Mouse (Mus musculus): Measurements from ENCODE around the gene Oaz3. TPM values are rescaled to one million over a fixed set of nuclear protein-coding genes. Genes with fewer than 3 reads are reported as not detected.

Gene Oaz3
- polyA plus RNA-seq, 1 experiment from 2014 or later = 0.84 TPM

Other genes with a start within 250 kb of the Oaz3 start
- not detected in 2 replicates for gene Gm5286, start 247.2 kb downstream of the Oaz3 start, polyA plus RNA-seq (2015; fragmentation: Nextera tagmentation; extraction: Ambion mirVana)
- not detected in 2 replicates for gene Gm4778, start 179.9 kb downstream of the Oaz3 start, polyA plus RNA-seq (2015; fragmentation: Nextera tagmentation; extraction: Ambion mirVana)
- gene Them4, start 133.8 kb downstream of the Oaz3 start, polyA plus RNA-seq (2015; fragmentation: Nextera tagmentation; extraction: Ambion mirVana) = 11.9 and 12.2 TPM in 2 replicates
- 1.3 TPM in 1 of 2 replicates, not detected in the other for gene Them5, start 101.8 kb downstream of the Oaz3 start, polyA plus RNA-seq (2015; fragmentation: Nextera tagmentation; extraction: Ambion mirVana)
- 0.40 and 0.59 TPM in 2 replicates for gene C2cd4d, start 81.5 kb downstream of the Oaz3 start, polyA plus RNA-seq (2015; fragmentation: Nextera tagmentation; extraction: Ambion mirVana)
- gene Rorc, start 71.1 kb downstream of the Oaz3 start, polyA plus RNA-seq (2015; fragmentation: Nextera tagmentation; extraction: Ambion mirVana) = 8.6 and 9.6 TPM in 2 replicates
- 0.17 and 0.32 TPM in 2 replicates for gene Lingo4, start 45.4 kb downstream of the Oaz3 start, polyA plus RNA-seq (2015; fragmentation: Nextera tagmentation; extraction: Ambion mirVana)
- 12.0 and 15.5 TPM in 2 replicates for gene Tdrkh, start 30.6 kb downstream of the Oaz3 start, polyA plus RNA-seq (2015; fragmentation: Nextera tagmentation; extraction: Ambion mirVana)
- 68.4 and 70.4 TPM in 2 replicates for gene Mrpl9, start 597 bp downstream of the Oaz3 start, polyA plus RNA-seq (2015; fragmentation: Nextera tagmentation; extraction: Ambion mirVana)
- 2.5 and 5.5 TPM in 2 replicates for gene Celf3, start 34.4 kb upstream of the Oaz3 start, polyA plus RNA-seq (2015; fragmentation: Nextera tagmentation; extraction: Ambion mirVana)
- gene Riiad1, start 36.4 kb upstream of the Oaz3 start, polyA plus RNA-seq (2015; fragmentation: Nextera tagmentation; extraction: Ambion mirVana) = 1.2 and 2.3 TPM in 2 replicates
- 47.2 and 50.9 TPM in 2 replicates for gene Snx27, start 138.8 kb upstream of the Oaz3 start, polyA plus RNA-seq (2015; fragmentation: Nextera tagmentation; extraction: Ambion mirVana)
- gene Gm10972, start 199.2 kb upstream of the Oaz3 start, polyA plus RNA-seq (2015; fragmentation: Nextera tagmentation; extraction: Ambion mirVana) = not detected in 2 replicates
- gene Tuft1, start 215.0 kb upstream of the Oaz3 start, polyA plus RNA-seq (2015; fragmentation: Nextera tagmentation; extraction: Ambion mirVana) = 6.7 and 7.1 TPM in 2 replicates
- gene Selenbp2, start 249.6 kb upstream of the Oaz3 start, polyA plus RNA-seq (2015; fragmentation: Nextera tagmentation; extraction: Ambion mirVana) = 2.7 and 3.2 TPM in 2 replicates

All from kidney, embryonic 15.5 days (tissue).